Mouse (Mus musculus) G1E (cell line): ENCODE measurements around the gene St3gal2. TPM values are rescaled to one million over a fixed set of nuclear protein-coding genes. Genes with fewer than 3 reads are reported as not detected.
"Not testable (repeated sequence)": the region's sequence is repeated elsewhere in the genome, so short reads cannot be mapped to it uniquely, and the experiment has no call there.

Experiments
- ATAC-seq: 2 replicates; pipeline ENCODE4 v1.8.0; 2016; ENCODE audit warnings: mild to moderate bottlenecking; ENCODE audit not compliant: insufficient number of reproducible peaks, poor library complexity, low FRiP score, severe bottlenecking; ENCODE audit errors: extremely low read depth
- DNase-seq: peaks from one replicate; pipeline ENCODE4 v3.0.0; 2012; ENCODE audit warnings: low spot score
- H3K27me3 ChIP-seq: 2 replicates; pipeline ENCODE4 v1.6.1; 2012; ENCODE audit warnings: mild to moderate bottlenecking, low read length, inconsistent platforms; ENCODE audit not compliant: insufficient read depth
- H3K36me3 ChIP-seq: replicated peaks from 2 replicates; pipeline ENCODE3; 2012; ENCODE audit warnings: mild to moderate bottlenecking, inconsistent platforms
- H3K4me1 ChIP-seq: 2 replicates; pipeline ENCODE4 v1.6.1; 2012; ENCODE audit warnings: low read depth, low read length, inconsistent platforms, mixed read lengths; ENCODE audit not compliant: insufficient read depth
- H3K4me3 ChIP-seq: 2 replicates; pipeline ENCODE4 v1.5.1; 2012; ENCODE audit warnings: low read depth, mild to moderate bottlenecking, inconsistent platforms, low read length, moderate library complexity, mixed read lengths
- H3K9me3 ChIP-seq: replicated peaks from 2 replicates; pipeline ENCODE4 v1.6.1; 2012; ENCODE audit warnings: inconsistent platforms
- CTCF ChIP-seq: IDR thresholded peaks from 2 replicates; pipeline ENCODE4 v1.5.1; 2012; ENCODE audit warnings: low read depth, low read length, inconsistent platforms, mixed read lengths
- GATA1 ChIP-seq: IDR thresholded peaks from 2 replicates; pipeline ENCODE4 v1.6.1; 2012; ENCODE audit warnings: borderline replicate concordance, low read length, inconsistent platforms, mixed read lengths
- GATA2 ChIP-seq: IDR thresholded peaks from 2 replicates; pipeline ENCODE4 v1.6.1; 2012; ENCODE audit warnings: low read depth, low read length, inconsistent platforms, borderline replicate concordance
- POLR2AphosphoS5 ChIP-seq: IDR thresholded peaks from 2 replicates; pipeline ENCODE4 v1.6.1; 2012; ENCODE audit warnings: low read depth, low read length, inconsistent platforms; ENCODE audit not compliant: insufficient replicate concordance
- TAL1 ChIP-seq: conservative IDR thresholded peaks from 2 replicates; pipeline ENCODE4 v1.6.1; 2012; ENCODE audit warnings: low read depth, low read length, inconsistent platforms, mixed read lengths
- polyA plus RNA-seq: library from polyadenylated mRNA; stranded (reverse); fragments of >175 nt; gene quantifications from 2 replicates; pipeline ENCODE4 v1.2.3, GENCODE M21; 2012
- total RNA-seq, 2 experiments: library from RNA; stranded (forward) in 1 of 2; stranded (reverse) in 1 of 2; fragments of 200-1000 nt in 1 of 2; fragments of >200 nt in 1 of 2; fragmentation: Nextera tagmentation in 1 of 2; gene quantifications; 2 replicates each; pipeline ENCODE4 v1.2.3; 2014 to 2017

The St3gal2 gene
- total and polyA plus RNA-seq, 3 experiments = 22.8 to 124 (median 94.4) TPM

GRCm38 (mm10) chr8:110963051-110963450 lies 43.3 kb downstream of the St3gal2 start:
- no peak for TF ChIP-seq CTCF
- TF ChIP-seq POLR2AphosphoS5 = no peak
- TF ChIP-seq TAL1 = no peak
- Histone ChIP-seq H3K4me3 (no peak overlapping the region), H3K36me3 (peaks cover 98% of the 10 kb centered on the region), H3K27me3 (no peaks in the 10 kb centered on the region), H3K9me3 (no peaks in the 10 kb centered on the region), H3K4me1 (peaks cover 31% of the 10 kb centered on the region)
- no peak for ATAC-seq
- no peak for DNase-seq

- no peak for DNase-seq
- Histone ChIP-seq H3K36me3 (peaks cover 98% of the 10 kb centered on the region), H3K9me3 (no peaks in the 10 kb centered on the region), H3K4me1 (peaks cover 29% of the 10 kb centered on the region), H3K27me3 (no peaks in the 10 kb centered on the region), H3K4me3 (no peak overlapping the region)
- TF ChIP-seq GATA1 = no peak
- no peak for TF ChIP-seq CTCF
- TF ChIP-seq POLR2AphosphoS5 = no peak
- TF ChIP-seq TAL1 = no peak
- TF ChIP-seq GATA2 = no peak
- ATAC-seq = no peak
Measured at GRCm38 (mm10) chr8:110964666-110965065, 44.9 kb downstream of the St3gal2 start.

GRCm38 (mm10) chr8:110965594-110965993 lies 45.9 kb downstream of the St3gal2 start:
- no peak for ATAC-seq
- DNase-seq = no peak

GRCm38 (mm10) chr8:110966586-110966985 lies 46.9 kb downstream of the St3gal2 start:
- DNase-seq (no peak), ATAC-seq (no peak)
- Histone ChIP-seq H3K4me1 (peaks cover 32% of the 10 kb centered on the region), H3K27me3 (no peaks in the 10 kb centered on the region), H3K9me3 (no peaks in the 10 kb centered on the region), H3K36me3 (peaks cover 99% of the 10 kb centered on the region), H3K4me3 (no peak overlapping the region)
- no peak for TF ChIP-seq POLR2AphosphoS5
- no peak for TF ChIP-seq GATA2
- no peak for TF ChIP-seq CTCF
- no peak for TF ChIP-seq GATA1
- TF ChIP-seq TAL1 = no peak

More at GRCm38 (mm10) chr8:110965594-110965993, 45.9 kb downstream of the St3gal2 start:
- Histone ChIP-seq H3K4me3 (no peak overlapping the region), H3K9me3 (no peaks in the 10 kb centered on the region), H3K27me3 (no peaks in the 10 kb centered on the region), H3K4me1 (peaks cover 27% of the 10 kb centered on the region), H3K36me3 (peaks cover 98% of the 10 kb centered on the region)
- TF ChIP-seq GATA1 = no peak
- TF ChIP-seq CTCF = no peak
- TF ChIP-seq POLR2AphosphoS5 = no peak
- no peak for TF ChIP-seq GATA2
- no peak for TF ChIP-seq TAL1

GRCm38 (mm10) chr8:110967326-110967725 lies 47.6 kb downstream of the St3gal2 start:
- no peak for DNase-seq
- Histone ChIP-seq H3K27me3 (no peaks in the 10 kb centered on the region), H3K9me3 (no peaks in the 10 kb centered on the region), H3K4me1 (peaks cover 32% of the 10 kb centered on the region), H3K4me3 (no peak overlapping the region), H3K36me3 (peaks cover 99% of the 10 kb centered on the region)
- no peak for TF ChIP-seq POLR2AphosphoS5
- ATAC-seq = no peak

GRCm38 (mm10) chr8:110969910-110970770 lies 50.4 kb downstream of the St3gal2 start:
- ATAC-seq (no peak), DNase-seq (no peak)
- H3K27me3 ChIP-seq = no peaks in the 10 kb centered on the region
- H3K4me1 ChIP-seq = peaks cover 40% of the 10 kb centered on the region
- no peak overlapping the region for H3K4me3 ChIP-seq
- peaks cover 100% of the 10 kb centered on the region for H3K36me3 ChIP-seq
- H3K9me3 ChIP-seq = no peaks in the 10 kb centered on the region
- TF ChIP-seq POLR2AphosphoS5 = no peak
- TF ChIP-seq TAL1 = no peak
- TF ChIP-seq CTCF = no peak

- H3K9me3 ChIP-seq, ATAC-seq, H3K27me3 ChIP-seq, DNase-seq, H3K4me3 ChIP-seq: not testable (repeated sequence)
- Histone ChIP-seq H3K4me1 (peaks cover 20% of the 10 kb centered on the region), H3K36me3 (peaks cover 80% of the 10 kb centered on the region)
- peak; percentile 70; the same call in 1 of the 2 replicates for TF ChIP-seq POLR2AphosphoS5
Measured at GRCm38 (mm10) chr8:110976532-110976931, 56.8 kb downstream of the St3gal2 start.

- not testable (repeated sequence) for ATAC-seq, H3K4me3 ChIP-seq, H3K27me3 ChIP-seq, H3K9me3 ChIP-seq, DNase-seq
- Histone ChIP-seq H3K4me1 (peaks cover 18% of the 10 kb centered on the region), H3K36me3 (peaks cover 80% of the 10 kb centered on the region)
Measured at GRCm38 (mm10) chr8:110977987-110978386, 58.3 kb downstream of the St3gal2 start.
